Comparison of ENCODE assay signal across 10 mouse cellular contexts in the genomic region with DNA sequence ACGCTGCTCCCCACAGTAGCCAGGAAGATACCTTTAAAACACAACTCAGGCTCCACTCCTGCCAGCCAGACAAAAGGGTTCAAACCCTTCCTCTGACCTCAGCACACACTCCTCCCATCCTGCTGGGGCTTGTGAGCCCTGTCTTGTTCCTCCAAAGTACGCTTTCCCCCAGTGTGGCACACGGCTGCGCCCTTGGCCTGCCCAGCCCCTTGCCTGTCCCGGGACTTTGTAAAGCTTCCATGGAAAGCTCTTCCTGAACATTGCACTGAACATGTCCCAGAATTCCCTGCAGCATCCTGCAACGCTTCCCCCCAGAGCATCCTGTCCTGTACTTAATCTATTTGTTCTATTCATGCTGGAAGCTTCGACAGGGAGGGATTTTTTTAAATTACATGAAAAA. TPM values are rescaled to one million over a fixed set of nuclear protein-coding genes. Genes with fewer than 3 reads are reported as not detected.
A peak's percentile ranks its signal among the peaks of the same experiment; 100 is the strongest.
DNase-seq lines count a peak whose midpoint lies in the region; ATAC-seq and TF ChIP-seq lines count a peak whose summit lies in the region.
"Had no signal": no experiment of that assay in that cellular context is flagged by ENCODE, and none has a peak within 500 bp of the region (broad histone marks: within the 10 kb centered on the region; RNA-seq: fewer than 3 reads in every experiment).

No protein-coding gene starts in this region.

- DNase-seq in heart, adult 11 months = peak; percentile 86
- DNase-seq in heart, adult 18-20 months = no peak
- DNase-seq in lung, postnatal 10 days = no peak
- no peak for DNase-seq in midbrain, embryonic 10.5 days (ENCODE audit: low spot score)
- DNase-seq in stomach, postnatal 0 days (ENCODE audit: low spot score) = no peak
- DNase-seq in cerebellum, adult 2 months = no peak
- no peak for DNase-seq in cerebellum, adult 11-12 months
- DNase-seq: adrenal gland, adult 2 months; kidney, adult 9 months had no signal

- peaks cover 5% of the 10 kb centered on the region for H3K4me1 ChIP-seq in lung, embryonic 16.5 days (replicated peaks; ENCODE audit: control insufficient read depth, insufficient read depth, low read length)
- peaks cover 44% of the 10 kb centered on the region for H3K4me1 ChIP-seq in midbrain, embryonic 10.5 days
- H3K4me1 ChIP-seq in stomach, postnatal 0 days (replicated peaks; ENCODE audit: control insufficient read depth, insufficient read depth) = no peaks in the 10 kb centered on the region
- peaks cover 5% of the 10 kb centered on the region for H3K4me1 ChIP-seq in cerebellum, adult 2 months (ENCODE audit: control insufficient read depth, insufficient read depth, low read length)

- TF ChIP-seq EP300 in stomach, postnatal 0 days (optimal IDR thresholded peaks at IDR 0.05) = no peak

- H3K27me3 ChIP-seq in lung, embryonic 16.5 days (ENCODE audit: control insufficient read depth, insufficient read depth, low read depth, low read length) = peaks cover 3% of the 10 kb centered on the region; the same call in 1 of the 2 replicates
- peaks cover 34% of the 10 kb centered on the region for H3K27me3 ChIP-seq in midbrain, embryonic 10.5 days (ENCODE audit: low read depth, poor library complexity, severe bottlenecking)
- no peaks in the 10 kb centered on the region for H3K27me3 ChIP-seq in stomach, postnatal 0 days (ENCODE audit: control insufficient read depth, insufficient read depth, low read length)
- H3K27me3 ChIP-seq in cerebellum, adult 2 months (ENCODE audit: control insufficient read depth, insufficient read depth, low read length) = no peaks in the 10 kb centered on the region

- H3K36me3 ChIP-seq in lung, embryonic 16.5 days (ENCODE audit: control insufficient read depth, insufficient read depth, low read length) = no peaks in the 10 kb centered on the region
- no peaks in the 10 kb centered on the region for H3K36me3 ChIP-seq in midbrain, embryonic 10.5 days
- H3K36me3 ChIP-seq in stomach, postnatal 0 days (ENCODE audit: control insufficient read depth, insufficient read depth, low read length) = no peaks in the 10 kb centered on the region

- H3K4me3 ChIP-seq in lung, embryonic 16.5 days (ENCODE audit: low read length) = no peak overlapping the region
- H3K4me3 ChIP-seq in midbrain, embryonic 10.5 days = peak overlapping the region; percentile 45; the same call in 1 of the 2 replicates
- H3K4me3 ChIP-seq in stomach, postnatal 0 days (ENCODE audit: low read depth, low read length) = no peak overlapping the region
- H3K4me3 ChIP-seq in cerebellum, adult 2 months (replicated peaks; ENCODE audit: insufficient read depth, low read depth, low read length) = no peak overlapping the region

- no peak overlapping the region for H3K9ac ChIP-seq in lung, embryonic 16.5 days (ENCODE audit: low read length)
- no peak overlapping the region for H3K9ac ChIP-seq in stomach, postnatal 0 days (ENCODE audit: low read length)

- 40% methylated on average over 7 of the region's 7 CpGs for WGBS in lung, embryonic 16.5 days
- 44% methylated on average over 7 of the region's 7 CpGs for WGBS in midbrain, embryonic 10.5 days
- 34% methylated on average over 7 of the region's 7 CpGs for WGBS in stomach, postnatal 0 days
- 77% methylated on average over 7 of the region's 7 CpGs for WGBS in cerebellum, adult 2 months

- no peak for TF ChIP-seq CTCF in stomach, postnatal 0 days (IDR thresholded peaks at IDR 0.05; ENCODE audit: low read depth)
- TF ChIP-seq CTCF in cerebellum, adult 2 months (IDR thresholded peaks at IDR 0.05; ENCODE audit: borderline replicate concordance, insufficient read depth, low read depth, low read length) = no peak

- ATAC-seq in lung, embryonic 16.5 days (ENCODE audit: low read depth) = no peak
- no peak for ATAC-seq in stomach, postnatal 0 days (ENCODE audit: low FRiP score, low TSS enrichment)

- H3K4me2 ChIP-seq in lung, embryonic 16.5 days (ENCODE audit: low read depth, low read length) = peak overlapping the region; percentile 40
- H3K4me2 ChIP-seq in stomach, postnatal 0 days (replicated peaks; ENCODE audit: low read depth) = peak overlapping the region; percentile 34

- TF ChIP-seq POLR2A in cerebellum, adult 2 months (IDR thresholded peaks at IDR 0.05; ENCODE audit: borderline replicate concordance, insufficient read depth, low read length) = no peak

- H3K9me3 ChIP-seq in lung, embryonic 16.5 days (ENCODE audit: control insufficient read depth, low read length) = no peaks in the 10 kb centered on the region
- no peaks in the 10 kb centered on the region for H3K9me3 ChIP-seq in midbrain, embryonic 10.5 days (replicated peaks)
- no peaks in the 10 kb centered on the region for H3K9me3 ChIP-seq in stomach, postnatal 0 days (ENCODE audit: control insufficient read depth, low read length)

- no peak overlapping the region for H3K27ac ChIP-seq in lung, embryonic 16.5 days (ENCODE audit: low read length)
- 0 out of 2 replicates have a peak overlapping the region, but pooled peaks have one; percentile 19 for H3K27ac ChIP-seq in midbrain, embryonic 10.5 days (replicated peaks)
- H3K27ac ChIP-seq in stomach, postnatal 0 days (replicated peaks) = no peak overlapping the region
- H3K27ac ChIP-seq in cerebellum, adult 2 months (ENCODE audit: insufficient read depth, low read length) = no peak overlapping the region

RNA-seq across cellular contexts. Expression of a gene that starts 38.4 kb away (rescaled TPM):
- 10 to 100 TPM in 1 of 2 experiments, 1 to 10 TPM in 1; 6.2 to 15.2 TPM for total RNA-seq in heart, adult 18-20 months (2021)
- polyA plus RNA-seq in lung, embryonic 16.5 days (2015; fragmentation: Nextera tagmentation; extraction: Ambion mirVana) = 9.4 and 10.1 TPM in 2 replicates
- 3.6 and 3.8 TPM in 2 replicates for polyA plus RNA-seq in midbrain, embryonic 10.5 days (2016; fragmentation: Nextera tagmentation; extraction: Ambion mirVana)
- polyA plus RNA-seq in stomach, postnatal 0 days (2015; fragmentation: Nextera tagmentation; extraction: Ambion mirVana) = 2.4 and 2.5 TPM in 2 replicates
- 30.1 and 32.9 TPM in 2 replicates for polyA plus RNA-seq in cerebellum, adult 2 months (2012; rRNA removed)
